Mouse (Mus musculus) layer of hippocampus, adult 9-10 months (tissue): ENCODE results near the gene Plin3.

Experiments used
- DNase-seq: peaks from one replicate; pipeline ENCODE4 v3.0.0; 2022; ENCODE audit warnings: low spot score

Gene Plin3

DNA sequence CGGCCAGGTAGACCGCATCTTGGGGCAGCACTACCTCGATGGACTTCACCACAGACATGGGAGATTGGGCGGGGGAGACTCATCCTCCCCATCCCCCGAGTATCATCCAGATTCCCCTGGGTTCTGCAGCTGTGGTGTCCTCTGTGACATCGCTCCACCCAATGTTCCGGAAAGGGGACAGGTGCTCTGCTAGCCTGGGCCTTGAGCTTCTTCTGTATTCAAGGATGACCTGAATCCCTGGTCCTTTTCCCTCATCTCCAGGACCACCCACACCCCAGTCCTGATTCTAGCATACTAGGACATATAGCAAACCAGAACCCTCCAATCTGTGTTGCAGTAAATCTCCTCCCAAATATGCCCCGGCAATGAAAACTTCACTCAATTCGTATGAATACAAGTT lies 7.5 kb upstream of the Plin3 start, which contains the start of gene Arrdc5:
TSS of gene Arrdc5 (minus strand) at position 101 of the 400 bp plus-strand sequence.
- no peak for DNase-seq

DNA sequence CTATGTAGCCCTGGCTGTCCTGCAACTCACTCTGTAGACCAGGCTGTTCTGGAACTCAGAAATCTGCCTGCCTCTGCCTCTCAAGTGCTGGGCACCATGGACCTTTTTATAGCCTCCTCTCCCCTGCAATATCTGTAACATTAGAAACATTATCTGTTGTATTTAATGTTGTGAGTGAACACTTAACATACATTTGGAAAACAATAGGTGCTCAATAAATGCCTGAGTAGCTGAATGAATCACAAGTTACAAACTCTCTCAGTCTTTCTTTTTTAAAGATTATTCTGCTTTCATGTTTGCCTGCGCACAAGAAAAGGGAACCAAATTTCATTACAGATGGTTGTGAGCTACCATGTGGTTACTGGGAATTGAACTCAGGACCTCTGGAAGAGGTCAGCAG lies 5.6 kb upstream of the Plin3 start:
- DNase-seq: no peak

DNA sequence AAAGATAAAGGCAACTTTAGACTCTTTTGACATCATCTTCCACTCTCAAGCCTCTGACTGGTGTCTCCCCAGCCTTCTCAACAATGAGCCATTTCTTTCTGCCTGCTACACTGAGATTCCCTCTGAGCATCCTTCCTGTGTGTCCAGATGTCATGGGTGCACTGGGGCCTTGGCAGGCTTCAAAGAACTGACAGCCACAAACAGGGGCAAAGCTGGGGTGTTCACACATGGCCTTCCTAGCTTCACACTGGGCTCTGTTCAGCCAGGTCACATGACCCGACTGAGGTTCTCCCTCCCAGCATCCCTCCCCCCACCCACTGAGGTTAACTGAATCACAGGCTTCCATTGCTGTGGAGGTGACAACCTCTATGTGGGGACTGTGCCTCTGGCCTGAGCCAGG lies 3.5 kb upstream of the Plin3 start:
- DNase-seq: no peak

DNA sequence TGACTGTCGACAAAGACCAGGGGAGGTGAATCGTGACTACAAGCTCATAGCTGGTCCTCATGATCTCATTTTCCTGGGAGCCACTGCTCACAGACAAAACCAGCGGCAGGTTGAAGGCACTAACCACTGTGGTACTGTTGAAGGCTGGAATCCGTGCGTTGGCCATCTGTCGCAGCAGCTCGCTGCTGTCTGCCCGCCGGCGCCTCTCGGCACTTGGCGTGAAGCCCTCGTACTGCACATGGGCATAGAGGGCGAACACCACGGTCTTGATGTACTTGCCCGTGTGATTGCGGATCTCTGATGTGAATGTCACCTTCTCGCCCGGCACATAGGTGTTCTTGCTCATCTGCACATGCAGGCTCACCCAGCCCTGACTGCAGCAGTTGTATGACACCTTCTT lies 1.6 kb upstream of the Plin3 start:
- DNase-seq: no peak

GRCm38 (mm10) chr17:56293291-56293690 lies 618 bp upstream of the Plin3 start:
- DNase-seq: no peak

DNA sequence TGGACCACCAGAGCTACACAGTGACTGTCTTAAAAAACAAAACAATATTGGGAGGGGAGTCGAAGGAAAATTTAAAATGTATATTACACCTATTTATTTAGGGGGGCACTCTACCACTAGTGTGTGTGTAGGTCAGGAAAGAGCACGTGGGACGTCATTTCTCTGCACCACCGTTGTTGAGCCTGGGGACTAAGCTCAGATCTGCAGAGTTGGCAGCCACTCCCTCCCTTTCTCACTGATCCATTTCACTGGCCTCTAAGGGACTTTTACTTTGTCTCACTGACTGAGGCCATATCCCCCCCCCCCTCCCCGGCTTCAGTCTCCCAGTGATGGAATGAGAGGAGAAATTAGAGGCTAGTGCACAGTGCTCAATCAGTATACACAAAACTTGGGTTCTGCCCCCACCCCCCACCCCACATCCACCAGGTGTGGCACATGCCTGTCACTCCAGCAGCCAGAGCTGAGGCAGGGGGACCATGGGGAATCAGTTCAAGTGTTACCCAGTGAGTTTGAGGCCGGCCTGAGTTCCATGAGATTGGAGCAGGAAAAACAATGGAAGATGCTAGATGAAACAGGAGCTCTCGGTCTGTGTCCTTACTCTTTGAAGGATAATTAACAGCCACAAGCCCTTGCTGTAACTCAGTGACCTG lies 722 bp downstream of the Plin3 start:
- no peak for DNase-seq

DNA sequence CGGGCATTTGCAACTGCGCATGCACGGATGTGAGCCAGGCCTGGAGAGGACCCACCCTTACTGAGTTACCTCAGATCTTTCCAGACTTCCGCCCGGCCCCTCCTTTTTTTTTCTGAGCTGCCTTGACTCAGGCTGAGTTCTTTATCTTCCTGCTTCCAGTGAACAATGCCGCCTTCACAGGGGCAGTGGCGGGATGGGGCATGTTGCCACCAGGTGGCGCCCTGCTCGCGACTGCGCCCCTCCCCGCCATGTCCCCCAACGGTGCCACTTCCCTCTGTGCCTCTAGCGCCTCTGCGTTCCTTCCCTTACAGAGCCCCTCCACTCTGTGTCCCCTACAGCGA lies 1.5 kb downstream of the Plin3 start:
- peak; percentile 59 for DNase-seq

DNA sequence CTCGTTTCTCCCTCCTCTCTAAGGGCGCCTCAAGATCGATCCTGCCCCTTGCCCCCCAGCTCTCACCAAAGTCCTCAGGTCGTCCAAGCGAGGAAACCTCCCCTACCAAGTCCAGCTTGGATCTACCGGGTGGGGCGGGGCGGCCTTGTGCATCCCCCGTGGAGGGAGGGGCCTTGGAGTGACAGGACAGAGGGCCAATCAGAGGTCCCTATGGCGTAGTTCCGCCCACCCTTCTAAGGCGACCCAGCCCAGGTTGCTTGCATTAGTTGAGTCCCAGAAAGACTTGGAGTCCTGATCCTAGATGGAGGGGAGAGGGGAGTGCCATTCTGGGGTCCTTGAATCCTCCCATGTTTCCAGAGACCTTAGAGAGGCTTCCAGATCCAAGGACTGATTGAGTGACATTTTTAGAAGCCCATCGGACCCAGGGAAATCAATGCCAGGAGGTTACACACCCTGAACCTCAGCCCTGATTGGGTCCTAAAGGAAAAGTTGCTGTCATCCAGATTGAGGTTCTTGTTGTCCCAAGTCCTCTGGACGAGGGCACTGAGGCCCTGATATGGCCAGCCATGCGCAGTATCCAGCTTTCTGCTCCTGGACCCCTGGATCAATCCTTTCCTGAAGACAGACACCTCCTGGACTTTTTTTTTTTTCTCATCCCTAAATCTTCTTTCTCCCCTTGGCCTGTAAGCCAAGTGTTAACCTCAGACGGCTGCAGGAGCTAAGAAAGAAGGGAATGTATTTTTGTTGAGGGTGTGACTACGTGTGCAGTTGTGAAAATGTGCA lies 2.1 kb downstream of the Plin3 start:
- DNase-seq: no peak

DNA sequence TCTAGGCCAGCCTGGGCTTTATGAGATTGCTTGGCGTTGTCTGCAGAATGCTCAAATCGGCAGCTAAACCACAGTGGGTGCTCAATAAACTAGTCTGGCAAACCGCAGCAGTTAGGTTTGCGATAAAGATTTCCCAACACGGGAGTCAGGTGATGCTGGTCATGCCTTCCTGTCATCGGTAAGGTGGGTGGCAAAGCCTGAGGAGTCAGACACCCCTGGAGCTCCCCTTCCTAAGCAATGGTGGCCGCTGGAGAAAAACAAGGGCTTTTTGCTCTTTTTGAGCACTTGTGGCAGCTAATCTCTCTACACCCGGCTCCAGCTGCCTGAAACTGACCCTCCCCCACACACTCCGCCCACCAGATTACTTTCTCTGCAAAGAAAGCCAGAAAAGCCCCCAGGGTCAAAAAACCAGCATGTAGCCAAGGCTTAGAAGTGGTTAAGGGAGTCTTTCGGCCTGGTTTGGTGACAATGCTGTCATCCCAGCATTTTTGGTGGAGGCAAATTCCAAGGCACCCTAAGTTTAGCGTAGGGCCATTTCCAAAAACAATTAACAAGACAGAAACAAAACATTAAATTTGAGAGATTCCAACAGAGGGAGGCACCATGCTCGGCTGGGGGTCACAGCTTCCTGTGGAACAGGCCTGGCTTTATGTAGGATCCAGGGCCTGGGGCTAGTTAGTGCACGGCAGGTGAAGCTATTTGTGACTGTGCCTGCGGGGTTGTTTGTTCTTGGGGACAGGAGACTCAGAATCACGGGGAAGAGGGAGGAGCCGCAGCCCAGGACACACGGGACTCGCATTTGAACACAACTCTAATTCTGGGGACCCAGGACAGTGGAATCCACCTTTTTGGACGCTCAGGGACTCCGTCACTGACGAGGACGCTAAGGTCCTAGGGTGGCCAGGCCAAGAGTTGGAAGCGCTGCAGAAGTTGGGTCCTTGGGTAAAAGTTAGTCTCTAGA lies 3.0 kb downstream of the Plin3 start:
- no peak for DNase-seq

DNA sequence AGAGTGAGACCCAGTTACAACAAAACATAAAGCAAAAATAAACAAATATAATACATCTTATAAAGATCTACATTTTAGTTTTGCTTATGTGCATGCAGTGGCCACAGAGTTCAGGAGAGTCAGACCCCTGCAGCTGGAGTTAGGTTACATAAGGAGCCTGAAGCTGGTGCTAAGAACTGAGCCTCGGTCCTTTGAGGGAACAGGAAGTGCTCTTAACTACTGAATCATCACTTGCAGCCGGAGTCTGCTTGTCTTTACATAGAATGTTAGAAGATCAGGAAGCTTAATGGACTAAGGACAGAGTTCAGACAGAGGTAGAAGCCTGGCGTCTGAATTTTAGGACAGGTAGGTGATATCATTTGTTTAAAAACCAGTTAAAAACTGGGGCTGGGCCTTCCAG lies 3.8 kb downstream of the Plin3 start:
- no peak for DNase-seq

DNA sequence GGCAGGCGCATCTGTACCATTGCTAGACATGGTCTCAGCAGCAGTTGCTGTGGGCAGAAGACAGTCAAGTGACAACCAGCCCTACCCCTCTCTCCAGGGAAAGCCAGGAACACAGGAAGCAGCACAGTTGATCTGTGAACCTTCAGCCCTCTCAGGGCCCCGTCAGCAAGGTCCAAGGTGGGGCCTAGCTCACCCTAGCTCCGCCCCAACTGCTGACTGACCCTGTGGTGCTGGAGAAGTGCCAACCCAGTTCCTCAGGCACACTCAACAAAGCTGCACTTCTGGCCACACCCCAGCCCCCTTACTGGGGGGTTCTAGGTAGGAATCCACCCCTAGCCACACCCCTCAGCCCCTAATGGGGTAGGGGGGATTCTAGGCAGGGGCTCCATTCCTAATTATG lies 4.8 kb downstream of the Plin3 start:
- no peak for DNase-seq

- DNase-seq: no peak
Measured at GRCm38 (mm10) chr17:56285995-56286394, 6.7 kb downstream of the Plin3 start.

- DNase-seq: no peak
Measured at GRCm38 (mm10) chr17:56283316-56283715, 9.4 kb downstream of the Plin3 start.

GRCm38 (mm10) chr17:56282802-56283201 lies 9.9 kb downstream of the Plin3 start:
- DNase-seq: no peak

GRCm38 (mm10) chr17:56281193-56281592 lies 11.5 kb downstream of the Plin3 start:
- no peak for DNase-seq

DNA sequence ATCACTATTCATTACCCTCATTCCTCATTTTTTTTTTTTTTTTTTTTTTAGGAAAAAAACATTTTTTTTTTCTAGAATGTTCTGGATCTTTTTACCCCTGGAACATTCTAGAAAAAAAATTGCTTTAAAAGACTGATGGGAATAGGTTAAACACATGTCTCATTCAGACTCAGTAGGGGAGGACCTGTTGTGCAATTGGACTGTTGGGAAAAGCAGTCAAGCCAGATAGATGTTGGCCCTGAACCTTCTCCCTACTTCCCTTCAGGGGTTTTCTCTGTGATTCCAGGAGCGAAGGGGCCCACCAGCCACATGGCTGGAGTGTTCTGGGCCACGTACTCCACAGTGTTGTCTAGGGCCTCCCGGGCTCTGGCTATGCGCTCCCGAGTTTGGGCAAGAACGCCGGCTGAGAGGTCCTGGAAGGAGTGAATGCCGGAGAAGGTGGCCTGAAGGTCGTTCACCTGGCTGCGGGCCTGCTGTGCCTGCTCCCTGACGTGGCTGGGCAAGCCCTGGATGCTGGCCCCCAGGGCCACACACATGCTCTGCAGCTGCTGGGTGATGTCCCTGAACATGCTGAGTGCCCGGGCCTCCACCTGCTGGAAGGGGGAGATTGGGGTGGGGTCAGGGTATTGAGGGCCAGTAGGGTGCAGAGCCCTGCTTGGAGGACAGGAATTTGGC lies 13.1 kb downstream of the Plin3 start:
- no peak for DNase-seq

DNA sequence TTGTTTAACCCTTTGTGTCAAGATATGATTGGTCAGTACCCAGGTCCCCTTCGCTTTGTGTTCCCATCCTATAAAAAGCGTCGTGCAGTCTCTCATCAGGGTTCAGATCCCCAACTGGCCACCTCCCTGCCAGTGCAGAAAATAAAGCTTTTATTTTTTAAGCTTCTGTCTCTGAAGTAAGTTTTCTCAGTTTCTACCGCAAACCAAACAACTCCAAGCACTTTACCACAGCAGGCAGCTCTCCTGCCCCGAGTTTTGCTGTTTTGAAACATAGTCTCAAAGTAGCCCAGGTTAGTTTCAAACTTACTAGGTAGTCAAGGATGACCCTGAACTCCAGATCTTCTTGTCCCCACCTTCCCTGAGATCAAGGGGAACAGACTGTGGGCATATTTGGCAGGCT lies 14.3 kb downstream of the Plin3 start:
- DNase-seq: no peak

GRCm38 (mm10) chr17:56277567-56277893 lies 15.1 kb downstream of the Plin3 start:
- DNase-seq: no peak

DNA sequence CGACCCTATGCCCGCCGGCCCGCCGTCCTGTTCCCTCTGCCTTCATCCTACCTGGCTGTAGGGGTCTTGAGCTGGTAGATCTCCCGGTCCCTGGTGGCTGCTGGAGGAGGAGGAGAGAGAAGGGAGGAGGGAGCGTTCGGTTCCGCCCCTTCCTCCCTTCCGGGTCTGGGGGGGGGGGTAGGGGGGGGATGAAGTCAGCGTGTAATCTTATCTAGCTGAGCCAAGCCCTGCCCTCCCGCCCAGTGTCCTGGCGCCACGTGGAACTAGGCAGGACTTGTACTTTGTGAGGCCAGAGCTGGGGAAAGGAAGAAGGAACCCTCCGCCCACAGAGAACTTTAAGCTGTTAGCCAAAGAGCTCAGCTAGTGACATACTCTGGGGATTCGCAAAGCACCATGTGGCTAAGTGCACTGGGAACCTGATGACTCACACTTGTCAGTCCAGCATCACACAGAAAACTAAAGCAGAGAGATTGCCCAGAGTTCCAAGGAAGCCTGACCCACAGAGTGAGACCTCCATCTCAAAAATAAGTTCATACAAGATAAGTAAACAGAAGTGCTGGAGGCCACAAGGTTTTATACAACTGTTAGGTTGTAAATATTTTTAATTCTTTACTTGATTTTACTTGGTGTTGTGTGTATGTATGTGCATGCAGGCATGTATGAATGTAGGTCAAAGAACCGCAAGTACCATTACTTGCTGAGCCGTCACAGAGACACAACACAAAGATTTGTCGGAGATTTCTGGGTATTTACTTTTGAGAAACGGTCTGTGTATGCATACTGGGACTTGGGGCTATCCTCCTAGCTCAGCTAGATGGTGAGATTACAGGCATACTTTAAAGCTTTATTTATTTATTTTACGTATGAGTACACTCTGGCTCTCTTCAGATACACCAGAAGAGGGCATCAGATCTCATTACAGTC lies 15.8 kb downstream of the Plin3 start, which contains the start of gene Ticam1:
TSS of gene Ticam1 (minus strand) at position 144 of the 924 bp plus-strand sequence.
- DNase-seq: peak; percentile 72

DNA sequence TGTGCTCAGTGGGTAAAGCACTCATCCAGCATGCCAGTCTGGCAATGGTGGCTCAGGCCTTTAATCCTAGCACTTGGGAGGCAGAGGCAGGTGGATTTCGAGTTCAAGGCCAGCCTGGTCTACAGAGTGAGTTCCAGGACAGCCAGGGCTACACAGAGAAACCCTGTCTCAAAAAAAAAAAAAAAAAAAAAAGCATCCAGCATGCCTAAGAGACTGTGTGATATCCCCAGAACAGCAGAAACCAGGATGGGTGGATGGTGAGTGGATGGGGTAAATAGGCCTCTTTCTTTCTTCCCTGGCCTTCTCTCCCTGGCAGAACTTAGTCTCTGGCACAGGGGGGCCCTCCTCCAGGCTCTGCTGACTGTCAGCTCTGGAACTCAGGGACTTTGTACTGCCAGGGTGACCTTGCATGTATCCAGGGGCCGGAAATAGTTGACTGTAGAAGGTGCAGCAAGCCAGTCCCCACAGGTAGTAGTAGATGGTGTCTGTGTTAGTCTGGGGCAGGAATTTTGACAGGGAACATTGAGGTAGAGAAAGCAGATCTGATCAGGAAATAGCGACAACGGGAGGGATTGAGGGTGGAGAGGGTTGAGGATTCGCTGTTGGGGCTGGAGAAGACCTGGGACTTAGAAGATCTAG lies 16.7 kb downstream of the Plin3 start:
- DNase-seq: no peak

DNA sequence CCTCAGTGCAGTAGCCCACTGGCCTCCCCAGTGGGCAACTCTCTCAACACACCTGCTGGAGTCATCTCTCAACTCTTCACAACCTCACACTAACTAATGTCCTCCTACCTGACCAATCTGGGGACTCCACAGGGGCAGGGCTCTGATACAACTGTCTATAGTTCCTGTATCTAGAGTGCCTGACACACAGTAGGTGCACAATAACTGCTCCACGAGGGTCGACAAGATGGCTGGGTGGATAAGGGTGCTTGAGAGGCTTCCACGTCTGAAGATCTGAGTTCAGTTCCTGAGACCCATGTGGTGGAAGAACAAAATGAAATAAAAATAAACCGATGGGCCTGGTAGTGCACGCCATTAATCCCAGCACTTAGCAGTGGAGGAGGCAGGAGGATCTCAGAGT lies 18.7 kb downstream of the Plin3 start:
- no peak for DNase-seq
